Mouse (Mus musculus) liver, embryonic 14 days (tissue): ENCODE data around the gene Dyrk4. TPM values are rescaled to one million over a fixed set of nuclear protein-coding genes. Genes with fewer than 3 reads are reported as not detected.

Experiments
- polyA plus RNA-seq: library from polyadenylated mRNA; depleted of rRNA; stranded (reverse); fragments of >200 nt; gene quantifications from 2 replicates; pipeline ENCODE4 v1.2.3, GENCODE M21; 2012; rRNA removed

The Dyrk4 gene
- 0.05 and 0.07 TPM in 2 replicates for polyA plus RNA-seq

DNA sequence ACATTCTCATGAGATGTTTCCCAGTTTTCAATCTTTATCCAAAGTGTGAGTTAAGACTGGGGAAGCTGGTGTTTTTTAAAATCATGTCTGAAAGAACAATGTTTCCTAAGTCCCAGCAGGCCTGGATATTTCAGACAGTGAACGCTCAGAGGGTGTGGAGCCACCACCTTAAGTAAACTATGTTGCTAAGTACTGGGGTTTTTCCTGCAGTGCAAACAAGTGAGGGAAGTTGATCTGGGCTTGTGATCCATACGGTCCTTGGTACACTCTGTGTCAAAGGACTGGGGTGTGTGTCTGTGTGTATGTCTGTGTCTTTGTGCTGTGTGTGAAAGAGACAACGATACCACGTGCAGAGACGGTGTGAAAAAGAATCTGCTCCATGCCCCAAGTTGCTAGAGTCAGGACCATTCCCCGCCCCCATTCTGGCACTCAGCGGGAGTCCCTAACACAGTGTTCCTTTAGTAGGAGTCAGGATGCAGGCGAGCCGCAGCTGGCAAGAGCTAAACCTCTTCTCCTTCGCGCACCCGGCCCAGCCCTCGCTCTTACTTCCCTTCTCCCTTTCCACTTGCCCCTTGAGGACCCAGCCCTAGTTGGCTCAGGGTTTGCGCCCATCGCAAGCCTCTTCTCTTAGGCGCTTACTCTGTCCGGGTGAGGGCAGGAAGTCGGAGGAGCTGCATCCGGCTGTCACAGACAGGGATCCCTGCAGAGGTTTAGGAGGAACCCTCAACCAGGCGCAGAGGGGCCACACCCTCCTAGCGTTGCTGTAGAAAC lies at the start of gene Dyrk4:
Gene Dyrk4, minus strand, starts transcription at position 729 of the 771 bp plus-strand sequence.

DNA sequence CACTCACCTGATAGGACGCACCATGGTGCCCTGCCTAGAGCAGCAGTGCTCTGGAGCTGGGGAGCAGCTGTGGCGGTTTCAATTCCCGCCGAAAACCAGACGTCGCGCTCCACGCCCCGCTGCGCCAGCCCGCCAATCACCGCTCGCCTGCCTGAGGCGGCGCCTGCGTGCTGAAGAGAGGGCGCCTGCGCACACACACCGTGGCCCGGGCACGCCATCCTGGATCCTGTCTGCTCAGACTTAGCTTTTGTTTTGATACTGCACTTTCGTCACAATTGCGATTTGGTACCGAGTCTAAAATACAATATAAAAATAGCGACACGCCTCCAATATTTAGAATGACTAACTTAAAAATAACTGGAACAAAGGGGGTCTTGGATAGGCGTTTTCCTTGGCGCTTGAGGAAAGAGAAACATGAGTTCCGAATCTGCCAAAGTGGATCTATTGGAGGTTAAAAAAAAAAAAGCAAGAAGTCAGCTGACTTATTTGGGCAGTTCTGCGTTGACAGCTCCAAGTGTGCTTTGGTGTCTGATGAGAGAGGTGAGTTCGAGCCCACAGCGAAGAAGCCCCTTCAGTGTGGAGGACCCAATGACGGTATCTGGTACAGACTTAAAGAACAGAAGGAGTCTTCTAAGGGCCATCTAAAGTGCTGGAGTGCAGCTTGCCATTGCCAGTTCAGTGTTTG lies 18.0 kb upstream of the Dyrk4 start, which contains the start of the genes Rad51ap1 and D6Wsu163e:
Gene Rad51ap1, minus strand, starts transcription at position 101 of the 685 bp plus-strand sequence.
Gene D6Wsu163e, plus strand, starts transcription at position 476 of the 685 bp plus-strand sequence.

DNA sequence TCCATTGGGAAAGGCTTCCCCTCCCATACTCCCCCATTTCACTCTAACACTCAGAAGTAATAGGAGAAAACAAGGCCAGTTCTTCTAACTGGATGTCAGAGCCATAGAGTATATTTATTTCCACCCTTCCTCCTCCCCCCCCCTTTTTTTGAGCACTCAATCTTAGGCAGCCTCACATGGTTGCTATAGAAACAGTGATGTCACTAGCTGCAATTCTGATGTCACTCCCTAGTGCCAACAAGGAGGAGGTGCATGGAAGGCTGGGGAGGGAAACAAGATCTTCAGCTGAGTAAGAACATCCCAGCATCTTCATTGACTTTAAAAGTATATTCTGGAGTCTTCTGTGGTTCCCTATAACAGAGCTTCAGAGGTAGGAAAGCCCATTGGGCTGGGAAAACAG lies 68.8 kb downstream of the Dyrk4 start, which contains the start of gene Akap3:
Gene Akap3, plus strand, starts transcription at position 218 of the 400 bp plus-strand sequence.

DNA sequence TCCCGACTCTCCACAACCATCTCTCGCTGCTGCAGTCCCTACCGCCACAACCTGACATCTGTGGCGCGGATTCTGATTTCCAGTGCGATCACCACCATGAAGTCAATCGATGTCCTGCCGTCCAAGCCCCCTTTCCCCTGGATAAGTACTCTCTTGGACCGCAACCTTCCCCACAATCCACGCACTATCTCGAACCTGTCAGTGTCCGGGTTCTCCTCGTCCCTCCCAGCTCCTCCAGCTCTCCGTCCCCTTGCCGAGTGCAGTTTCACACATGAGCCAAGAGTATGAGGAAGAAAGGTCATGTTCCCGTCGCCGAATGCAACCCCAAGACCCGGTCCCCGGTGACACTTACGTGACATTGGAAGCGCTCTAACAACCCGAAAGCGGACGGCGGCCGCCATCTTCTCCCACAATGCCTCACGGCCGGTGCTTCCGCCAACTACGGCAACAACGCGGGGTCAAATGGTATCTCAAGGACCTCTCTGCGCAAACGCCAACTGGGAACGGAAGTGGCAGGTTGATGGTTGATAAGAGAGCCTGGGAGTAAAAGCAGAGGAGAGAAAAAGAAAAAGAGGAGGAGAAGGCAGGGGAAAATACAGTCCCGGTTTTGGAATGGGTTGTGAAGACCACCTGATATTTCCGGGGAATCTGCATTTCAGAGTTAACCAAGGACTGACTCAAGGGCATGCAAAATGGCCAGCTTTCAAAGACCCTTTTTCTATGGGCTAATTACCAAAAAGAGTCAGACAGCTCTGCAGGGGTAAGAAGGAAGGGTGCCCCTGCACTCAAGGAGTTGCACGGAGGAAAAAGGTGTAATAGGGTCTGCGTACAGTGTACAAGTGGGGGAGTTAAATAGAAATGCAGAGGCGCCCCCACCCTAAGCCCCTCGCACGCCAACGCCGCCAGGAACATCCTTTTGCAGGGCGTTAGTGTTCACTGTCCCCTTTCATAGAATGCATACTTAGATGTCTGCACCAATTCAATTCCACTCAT lies 72.6 kb downstream of the Dyrk4 start, which contains the start of gene Ndufa9:
Gene Ndufa9, minus strand, starts transcription at position 425 of the 993 bp plus-strand sequence.

Other genes starting within 250 kb of the Dyrk4 start
- 0.05 and 0.09 TPM in 2 replicates for gene Kcna6, start 181.2 kb downstream of the Dyrk4 start, polyA plus RNA-seq
- 63.0 and 70.2 TPM in 2 replicates for gene Ndufa9, start 72.7 kb downstream of the Dyrk4 start, polyA plus RNA-seq
- 0.02 and 0.03 TPM in 2 replicates for gene Akap3, start 68.7 kb downstream of the Dyrk4 start, polyA plus RNA-seq
- gene Rad51ap1, start 17.7 kb upstream of the Dyrk4 start, polyA plus RNA-seq: 44.1 and 44.8 TPM in 2 replicates
- gene D6Wsu163e, start 18.1 kb upstream of the Dyrk4 start, polyA plus RNA-seq: 9.3 and 11.1 TPM in 2 replicates
- gene Fgf6, start 93.7 kb upstream of the Dyrk4 start, polyA plus RNA-seq: 0.03 TPM in 1 of 2 replicates, not detected in the other
- gene Fgf23, start 151.1 kb upstream of the Dyrk4 start, polyA plus RNA-seq: not detected in 2 replicates
- gene Tigar, start 187.7 kb upstream of the Dyrk4 start, polyA plus RNA-seq: 0.67 and 0.73 TPM in 2 replicates
- gene Ccnd2, start 230.4 kb upstream of the Dyrk4 start, polyA plus RNA-seq: 6.9 and 7.4 TPM in 2 replicates